Mouse (Mus musculus): ENCODE results near the gene Fam187b. TPM values are rescaled to one million over a fixed set of nuclear protein-coding genes. Genes with fewer than 3 reads are reported as not detected.
"Not testable (repeated sequence)": the region's sequence is repeated elsewhere in the genome, so short reads cannot be mapped to it uniquely, and the experiment has no call there.

Fam187b gene
- 2.4 and 2.7 TPM in 2 replicates for polyA plus RNA-seq (2015; fragmentation: Nextera tagmentation; extraction: Ambion mirVana)

GRCm38 (mm10) chr7:30973501-30974289 is at the start of gene Fam187b:
Gene Fam187b (plus strand): TSS chr7:30973790.
- Histone ChIP-seq H3K9me3 (no peaks in the 10 kb centered on the region), H3K4me1 (peaks cover 13% of the 10 kb centered on the region), H3K27me3 (peaks cover 18% of the 10 kb centered on the region), H3K4me2 (peak within 1 kb of the TSS; percentile 74), H3K4me3 (peak within 1 kb of the TSS; percentile 47), H3K36me3 (no peaks in the 10 kb centered on the region), H3K9ac (peak within 1 kb of the TSS; percentile 47), H3K27ac (peak within 1 kb of the TSS; percentile 17; the same call in 1 of the 2 replicates)
- ATAC-seq (ENCODE audit: insufficient number of reproducible peaks, low FRiP score, low TSS enrichment, low read depth): peak; percentile 74
- WGBS: under 1% methylated on average over 36 of the region's 37 CpGs

DNA sequence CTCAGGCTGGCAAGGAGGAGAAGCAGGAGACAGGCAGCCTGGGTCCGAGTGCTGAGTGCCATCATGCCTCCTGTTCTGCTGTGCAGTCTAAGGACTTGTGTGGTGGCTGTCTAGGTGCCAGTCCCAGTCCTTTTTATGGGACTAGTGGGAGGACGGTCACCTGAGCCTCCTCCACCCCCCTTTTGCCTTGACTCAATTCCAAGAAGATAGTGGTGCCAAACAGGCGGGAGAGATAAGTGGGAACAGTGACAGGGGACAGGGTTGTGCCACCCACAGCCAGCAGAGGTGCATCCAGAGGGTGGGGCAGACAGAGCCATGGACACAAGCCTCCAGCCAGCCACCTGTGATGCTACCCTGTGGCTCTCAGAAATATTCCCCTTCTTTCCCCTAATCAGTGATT is 49.5 kb upstream of the Fam187b start:
- no peaks in the 10 kb centered on the region for H3K4me1 ChIP-seq
- no peak for ATAC-seq (ENCODE audit: insufficient number of reproducible peaks, low FRiP score, low TSS enrichment, low read depth)
- peaks cover 3% of the 10 kb centered on the region; the same call in 1 of the 2 replicates for H3K27me3 ChIP-seq
- 65% methylated on average over 3 of the region's 3 CpGs for WGBS
- no peak overlapping the region for H3K4me2 ChIP-seq
- H3K9me3 ChIP-seq: no peaks in the 10 kb centered on the region
- no peak overlapping the region for H3K4me3 ChIP-seq
- H3K9ac ChIP-seq: no peak overlapping the region
- H3K36me3 ChIP-seq: no peaks in the 10 kb centered on the region
- no peak overlapping the region for H3K27ac ChIP-seq

DNA sequence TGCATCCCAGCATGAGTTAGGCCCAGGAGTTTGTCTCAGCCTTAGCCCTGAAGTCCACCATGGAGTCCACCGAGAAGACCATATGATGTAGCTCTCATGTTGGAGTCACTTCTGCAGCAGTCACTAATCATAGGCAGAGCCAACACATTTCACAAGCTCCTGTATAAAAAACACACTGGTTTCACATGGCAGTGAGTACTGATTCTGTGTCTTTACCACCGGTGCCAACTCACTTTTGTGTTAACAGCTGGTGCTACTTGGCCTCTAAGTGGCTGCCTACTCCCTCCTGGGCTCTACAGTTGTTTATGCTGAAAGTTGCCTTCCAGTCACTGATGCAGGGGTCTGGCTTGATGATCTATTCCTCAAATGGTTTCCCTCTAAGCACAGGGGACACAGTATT is 49.0 kb upstream of the Fam187b start, which contains the start of gene Hamp2:
Hamp2 (minus strand) TSS at position 101 of the 400 bp plus-strand sequence.
- H3K9me3 ChIP-seq; H3K4me1 ChIP-seq; H3K4me2 ChIP-seq; H3K27me3 ChIP-seq; H3K4me3 ChIP-seq; H3K9ac ChIP-seq; ATAC-seq (ENCODE audit: insufficient number of reproducible peaks, low FRiP score, low TSS enrichment, low read depth); H3K36me3 ChIP-seq; H3K27ac ChIP-seq: not testable (repeated sequence)
- WGBS: 70% methylated on average over 2 of the region's 2 CpGs

- not testable (repeated sequence) for ATAC-seq (ENCODE audit: insufficient number of reproducible peaks, low FRiP score, low TSS enrichment, low read depth); H3K4me2 ChIP-seq; H3K27ac ChIP-seq; H3K4me1 ChIP-seq; H3K9me3 ChIP-seq; H3K9ac ChIP-seq; H3K27me3 ChIP-seq; H3K4me3 ChIP-seq; H3K36me3 ChIP-seq
- WGBS: 69% methylated on average over 6 of the region's 6 CpGs
Observed at GRCm38 (mm10) chr7:30935422-30936099, 38.0 kb upstream of the Fam187b start.

DNA sequence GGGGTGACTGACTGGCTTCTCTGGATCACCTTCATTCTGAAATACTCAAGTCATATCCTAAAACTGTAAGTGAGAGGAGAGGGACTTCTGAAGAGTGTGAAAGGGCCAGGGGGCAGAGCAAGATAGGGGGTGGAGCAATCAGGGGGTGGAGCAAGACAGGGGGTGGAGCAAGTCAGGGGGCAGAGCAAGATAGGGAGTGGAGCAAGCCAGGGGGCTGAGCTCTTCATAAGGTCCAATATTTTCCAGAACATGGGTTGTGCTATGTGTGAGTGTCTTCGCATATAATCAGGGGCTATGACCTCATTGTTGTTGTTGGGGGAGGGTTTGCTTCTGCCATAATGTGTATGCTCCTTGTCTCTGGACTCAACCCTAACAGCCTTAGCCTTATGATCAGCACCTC is 33.5 kb upstream of the Fam187b start:
- not testable (repeated sequence) for H3K4me3 ChIP-seq; H3K36me3 ChIP-seq; H3K27me3 ChIP-seq; H3K27ac ChIP-seq; H3K4me1 ChIP-seq; H3K4me2 ChIP-seq; ATAC-seq (ENCODE audit: insufficient number of reproducible peaks, low FRiP score, low TSS enrichment, low read depth); H3K9me3 ChIP-seq; H3K9ac ChIP-seq
- 78% methylated on average over 1 of the region's 1 CpGs for WGBS

DNA sequence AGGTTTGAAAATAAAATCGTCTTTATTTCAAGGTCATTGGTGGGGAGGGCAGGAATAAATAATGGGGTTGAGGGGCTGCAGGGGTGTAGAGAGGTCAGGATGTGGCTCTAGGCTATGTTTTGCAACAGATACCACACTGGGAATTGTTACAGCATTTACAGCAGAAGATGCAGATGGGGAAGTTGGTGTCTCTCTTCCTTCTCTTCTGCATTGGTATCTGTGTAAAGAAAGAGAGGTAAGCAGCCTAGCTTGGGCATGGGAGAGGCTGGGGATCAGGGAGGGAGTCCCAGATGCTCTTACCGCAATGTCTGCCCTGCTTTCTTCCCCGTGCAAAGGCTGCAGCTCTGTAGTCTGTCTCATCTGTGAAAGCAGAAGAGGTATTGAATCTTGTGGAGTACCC is 31.2 kb upstream of the Fam187b start:
- not testable (repeated sequence) for ATAC-seq (ENCODE audit: insufficient number of reproducible peaks, low FRiP score, low TSS enrichment, low read depth); H3K4me3 ChIP-seq
- WGBS: 51% methylated on average over 3 of the region's 3 CpGs

DNA sequence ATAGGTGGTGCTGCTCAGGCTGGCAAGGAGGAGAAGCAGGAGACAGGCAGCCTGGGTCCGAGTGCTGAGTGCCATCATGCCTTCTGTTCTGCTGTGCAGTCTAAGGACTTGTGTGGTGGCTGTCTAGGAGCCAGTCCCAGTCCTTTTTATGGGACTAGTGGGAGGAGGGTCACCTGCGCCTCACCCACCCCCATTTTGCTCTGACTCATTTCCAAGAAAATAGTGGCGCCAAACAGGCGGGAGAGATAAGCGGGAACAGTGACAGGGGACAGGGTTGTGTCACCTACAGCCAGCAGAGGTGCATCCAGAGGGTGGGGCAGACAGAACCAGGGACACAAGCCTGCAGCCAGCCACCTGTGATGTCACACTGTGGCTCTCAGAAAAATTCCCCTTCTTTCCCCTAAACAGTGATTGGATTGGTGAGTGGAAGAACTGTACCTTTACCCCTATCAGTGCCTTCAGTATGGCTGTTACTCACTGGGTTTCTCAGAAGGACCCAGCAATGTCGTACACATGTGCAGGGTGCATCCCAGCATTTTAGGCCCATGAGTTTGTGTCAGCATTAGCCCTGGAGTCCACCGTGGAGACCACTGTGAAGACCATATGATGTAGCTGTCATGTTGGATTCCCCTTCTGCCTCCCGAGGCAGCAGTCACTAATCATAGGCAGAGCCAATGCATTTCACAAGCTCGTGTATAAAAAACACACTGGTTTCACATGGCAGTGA is 29.5 kb upstream of the Fam187b start, which contains the start of gene Hamp:
Hamp (minus strand) TSS at position 124 of the 727 bp plus-strand sequence.
- Histone ChIP-seq H3K4me1 (no peaks in the 10 kb centered on the region), H3K9me3 (no peaks in the 10 kb centered on the region), H3K27ac (no peak within 1 kb of the TSS), H3K36me3 (peaks cover 10% of the 10 kb centered on the region), H3K4me3 (no peak within 1 kb of the TSS), H3K9ac (no peak within 1 kb of the TSS), H3K27me3 (no peaks in the 10 kb centered on the region), H3K4me2 (no peak within 1 kb of the TSS)
- 69% methylated on average over 9 of the region's 9 CpGs for WGBS
- ATAC-seq (ENCODE audit: insufficient number of reproducible peaks, low FRiP score, low TSS enrichment, low read depth): no peak

More for the DNA sequence above, 31.2 kb upstream of the Fam187b start:
- not testable (repeated sequence) for H3K9ac ChIP-seq, H3K27me3 ChIP-seq, H3K27ac ChIP-seq, H3K9me3 ChIP-seq, H3K4me2 ChIP-seq, H3K36me3 ChIP-seq, H3K4me1 ChIP-seq

GRCm38 (mm10) chr7:30944706-30945105 is 28.9 kb upstream of the Fam187b start:
- H3K27me3 ChIP-seq; H3K4me1 ChIP-seq; H3K4me2 ChIP-seq; H3K4me3 ChIP-seq; H3K9ac ChIP-seq; ATAC-seq (ENCODE audit: insufficient number of reproducible peaks, low FRiP score, low TSS enrichment, low read depth); H3K9me3 ChIP-seq; H3K27ac ChIP-seq: not testable (repeated sequence)
- 64% methylated on average over 2 of the region's 2 CpGs for WGBS
- H3K36me3 ChIP-seq: peaks cover 16% of the 10 kb centered on the region

DNA sequence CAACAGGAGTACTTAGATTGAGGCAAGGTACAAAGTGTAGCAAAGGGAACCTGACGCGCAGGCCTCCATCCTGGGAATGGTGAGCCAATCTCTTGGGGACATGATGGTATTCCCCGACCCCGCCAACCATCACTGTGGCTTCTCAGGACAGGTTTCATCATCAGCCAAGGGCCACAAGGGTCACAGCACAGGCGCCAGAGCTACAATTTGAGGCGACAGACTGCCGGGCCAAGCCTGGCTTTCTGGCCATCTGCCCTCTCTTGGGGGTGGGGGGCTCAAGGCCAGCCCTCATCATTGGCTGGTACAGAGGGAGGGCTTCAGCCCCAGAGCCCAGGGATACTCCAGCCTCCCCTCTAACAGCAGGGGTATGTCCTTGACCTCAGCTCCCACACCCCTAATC is 28.1 kb upstream of the Fam187b start:
- H3K27me3 ChIP-seq; H3K9ac ChIP-seq; H3K9me3 ChIP-seq; H3K4me3 ChIP-seq; H3K4me1 ChIP-seq; H3K27ac ChIP-seq; H3K4me2 ChIP-seq; ATAC-seq (ENCODE audit: insufficient number of reproducible peaks, low FRiP score, low TSS enrichment, low read depth): not testable (repeated sequence)
- peaks cover 22% of the 10 kb centered on the region for H3K36me3 ChIP-seq
- 91% methylated on average over 7 of the region's 7 CpGs for WGBS

DNA sequence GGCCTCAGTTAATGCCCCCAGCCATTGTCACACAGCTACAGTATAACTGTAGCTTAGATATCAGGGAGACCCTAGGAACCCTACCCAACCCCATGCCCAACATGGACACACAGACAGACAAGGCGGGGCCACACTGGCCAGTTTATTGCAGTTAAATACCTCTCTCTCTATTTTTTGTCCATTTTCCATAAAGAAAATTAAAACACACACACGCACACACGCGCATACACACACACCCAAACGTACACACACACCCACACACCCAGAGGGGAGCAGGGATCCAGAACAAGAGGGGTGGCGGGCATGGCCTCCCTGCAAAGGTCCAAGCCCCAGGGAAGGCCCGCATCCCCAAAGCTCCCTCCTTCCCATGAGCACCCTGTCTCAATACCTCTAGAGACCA is 27.7 kb upstream of the Fam187b start:
- H3K27ac ChIP-seq: no peak overlapping the region
- no peak overlapping the region for H3K4me2 ChIP-seq
- H3K36me3 ChIP-seq: peaks cover 26% of the 10 kb centered on the region
- no peak overlapping the region for H3K4me3 ChIP-seq
- no peaks in the 10 kb centered on the region for H3K4me1 ChIP-seq
- WGBS: 94% methylated on average over 7 of the region's 7 CpGs
- H3K9ac ChIP-seq: no peak overlapping the region
- H3K9me3 ChIP-seq: no peaks in the 10 kb centered on the region
- ATAC-seq (ENCODE audit: insufficient number of reproducible peaks, low FRiP score, low TSS enrichment, low read depth): no peak
- H3K27me3 ChIP-seq: no peaks in the 10 kb centered on the region

GRCm38 (mm10) chr7:30949902-30950301 is 23.7 kb upstream of the Fam187b start:
- not testable (repeated sequence) for H3K4me3 ChIP-seq; ATAC-seq (ENCODE audit: insufficient number of reproducible peaks, low FRiP score, low TSS enrichment, low read depth); H3K4me2 ChIP-seq; H3K27me3 ChIP-seq; H3K9ac ChIP-seq; H3K9me3 ChIP-seq; H3K4me1 ChIP-seq; H3K27ac ChIP-seq
- 86% methylated on average over 3 of the region's 3 CpGs for WGBS
- H3K36me3 ChIP-seq: peaks cover 65% of the 10 kb centered on the region

All from limb, embryonic 15.5 days (tissue).